Mouse (Mus musculus) liver, adult 2 months (tissue): Measurements from ENCODE around the gene Serpina10.

ENCODE experiments used
- CTCF ChIP-seq: fragments of 200-500 bp; IDR thresholded peaks from 2 replicates; pipeline ENCODE4 v1.5.1; 2011; ENCODE audit warnings: low read depth, low read length, control low read depth
- POLR2A ChIP-seq: fragments of 200-500 bp; IDR thresholded peaks from 2 replicates; pipeline ENCODE4 v1.6.1; 2011; ENCODE audit warnings: low read length, control low read depth; ENCODE audit not compliant: insufficient read depth; ENCODE audit errors: extremely low read depth

- TF ChIP-seq CTCF (no peak), POLR2A (no peak)
Observed at GRCm38 (mm10) chr12:103615141-103615540, 16.1 kb downstream of the Serpina10 start.
